Mouse (Mus musculus) kidney, postnatal 0 days (tissue): ENCODE measurements around the gene Pde4a. TPM values are rescaled to one million over a fixed set of nuclear protein-coding genes. Genes with fewer than 3 reads are reported as not detected.
"Not testable (repeated sequence)": the region's sequence is repeated elsewhere in the genome, so short reads cannot be mapped to it uniquely, and the experiment has no call there.

Source experiments
- ATAC-seq: fragments of 200-750 bp; cut with Nextera tagmentation; replicated peaks from 2 replicates; pipeline ENCODE4 v1.8.0; 2017; ENCODE audit warnings: low read depth, moderate number of reproducible peaks, moderate TSS enrichment, moderate library complexity; ENCODE audit not compliant: low FRiP score
- DNase-seq: peaks from one replicate; pipeline ENCODE4 v3.0.0-alpha.2; 2016; ENCODE audit warnings: low spot score
- H3K27ac ChIP-seq: fragments of 300-500 bp; sonication (generic); 2 replicates; pipeline ENCODE4 v1.5.1; 2014; ENCODE audit warnings: mild to moderate bottlenecking
- H3K27me3 ChIP-seq: fragments of 300-500 bp; sonication (generic); 2 replicates; pipeline ENCODE4 v1.6.1; 2014; ENCODE audit warnings: low read length, mixed read lengths; ENCODE audit not compliant: insufficient read depth
- H3K36me3 ChIP-seq: fragments of 300-500 bp; sonication (generic); 2 replicates; pipeline ENCODE4 v1.6.1; 2014; ENCODE audit warnings: low read length, mixed read lengths; ENCODE audit not compliant: insufficient read depth
- H3K4me1 ChIP-seq: fragments of 300-500 bp; sonication (generic); replicated peaks from 2 replicates; pipeline ENCODE4 v1.6.1; 2014; ENCODE audit warnings: antibody characterized with exemption, low read length, mixed read lengths; ENCODE audit not compliant: insufficient read depth
- H3K4me2 ChIP-seq: fragments of 300-500 bp; sonication (generic); 2 replicates; pipeline ENCODE4 v1.6.1; 2014; ENCODE audit warnings: mild to moderate bottlenecking, low read length, moderate library complexity, mixed read lengths
- H3K4me3 ChIP-seq: fragments of 300-500 bp; sonication (generic); replicated peaks from 2 replicates; pipeline ENCODE4 v1.5.1; 2014; ENCODE audit warnings: low read depth, low read length
- H3K9ac ChIP-seq: fragments of 300-500 bp; sonication (generic); 2 replicates; pipeline ENCODE4 v1.6.1; 2014; ENCODE audit warnings: low read depth, low read length
- H3K9me3 ChIP-seq: fragments of 300-500 bp; sonication (generic); replicated peaks from 2 replicates; pipeline ENCODE4 v1.6.1; 2016; ENCODE audit warnings: low read length, inconsistent platforms, mixed read lengths
- CTCF ChIP-seq: IDR thresholded peaks from 2 replicates; pipeline ENCODE4 v1.5.1; 2016; ENCODE audit warnings: antibody characterized with exemption, low read depth, mild to moderate bottlenecking, moderate library complexity
- WGBS: fragments of 180-500 bp; shearing (Covaris S2); extraction: QIAGEN DNeasy Blood & Tissue Kit; methylation state at CpG from one replicate; pipeline ENCODE4 v1.1.7; 2014; 5-methylcytosine and 5-hydroxymethylcytosine counted together
- polyA plus RNA-seq: library from polyadenylated mRNA; unstranded; fragments of >200 nt; fragmentation: Nextera tagmentation; extraction: Ambion mirVana; gene quantifications from 2 replicates; pipeline ENCODE4 v1.2.1, GENCODE M21; 2015

The Pde4a gene
- polyA plus RNA-seq, 1 experiment from 2014 or later = 8.2 TPM

- no peak overlapping the region for H3K4me3 ChIP-seq
- no peak overlapping the region for H3K9ac ChIP-seq
- DNase-seq (no peak), ATAC-seq (no peak)
- H3K27me3 ChIP-seq = no peaks in the 10 kb centered on the region
- 0 out of 2 replicates have a peak, but pooled peaks cover 3% of the 10 kb centered on the region for H3K4me1 ChIP-seq
- H3K36me3 ChIP-seq = no peaks in the 10 kb centered on the region
- H3K9me3 ChIP-seq = no peaks in the 10 kb centered on the region
- peak; percentile 48; the same call in 1 of the 2 replicates for TF ChIP-seq CTCF
- no peak overlapping the region for H3K27ac ChIP-seq
- 52% methylated on average over 7 of the region's 7 CpGs for WGBS
- H3K4me2 ChIP-seq = no peak overlapping the region
Observed at GRCm38 (mm10) chr9:21189905-21190304, 24.4 kb downstream of the Pde4a start.

GRCm38 (mm10) chr9:21190670-21191069 is 25.2 kb downstream of the Pde4a start:
- ATAC-seq = no peak
- no peaks in the 10 kb centered on the region for H3K9me3 ChIP-seq
- H3K27ac ChIP-seq = no peak overlapping the region
- H3K36me3 ChIP-seq = no peaks in the 10 kb centered on the region
- no peak overlapping the region for H3K9ac ChIP-seq
- H3K27me3 ChIP-seq = no peaks in the 10 kb centered on the region
- no peak for TF ChIP-seq CTCF
- H3K4me3 ChIP-seq = no peak overlapping the region
- no peak overlapping the region for H3K4me2 ChIP-seq
- H3K4me1 ChIP-seq = 0 out of 2 replicates have a peak, but pooled peaks cover 3% of the 10 kb centered on the region
- DNase-seq = no peak
- 67% methylated on average over 3 of the region's 3 CpGs for WGBS

GRCm38 (mm10) chr9:21193786-21194185 is 28.3 kb downstream of the Pde4a start:
- no peak for ATAC-seq
- no peak for TF ChIP-seq CTCF
- H3K4me3 ChIP-seq = no peak overlapping the region
- no peaks in the 10 kb centered on the region for H3K9me3 ChIP-seq
- no peaks in the 10 kb centered on the region for H3K27me3 ChIP-seq
- no peak overlapping the region for H3K27ac ChIP-seq
- no peak overlapping the region for H3K4me2 ChIP-seq
- H3K36me3 ChIP-seq = no peaks in the 10 kb centered on the region
- 71% methylated on average over 3 of the region's 3 CpGs for WGBS
- no peak overlapping the region for H3K9ac ChIP-seq
- H3K4me1 ChIP-seq = 0 out of 2 replicates have a peak, but pooled peaks cover 9% of the 10 kb centered on the region
- DNase-seq = no peak

- TF ChIP-seq CTCF = no peak
- 90% methylated on average over 4 of the region's 4 CpGs for WGBS
- ATAC-seq (no peak), DNase-seq (no peak)
- no peaks in the 10 kb centered on the region for H3K27me3 ChIP-seq
- H3K4me3 ChIP-seq = no peak overlapping the region
- no peak overlapping the region for H3K27ac ChIP-seq
- no peak overlapping the region for H3K9ac ChIP-seq
- no peaks in the 10 kb centered on the region for H3K36me3 ChIP-seq
- 0 out of 2 replicates have a peak, but pooled peaks cover 9% of the 10 kb centered on the region for H3K4me1 ChIP-seq
- H3K9me3 ChIP-seq = no peaks in the 10 kb centered on the region
- H3K4me2 ChIP-seq = no peak overlapping the region
Observed at GRCm38 (mm10) chr9:21194787-21195493, 29.4 kb downstream of the Pde4a start.

GRCm38 (mm10) chr9:21195736-21196505 is 30.4 kb downstream of the Pde4a start:
- peak; percentile 25; the same call in 1 of the 2 replicates for TF ChIP-seq CTCF
- not testable (repeated sequence) for H3K9me3 ChIP-seq, H3K27me3 ChIP-seq, H3K4me2 ChIP-seq, H3K36me3 ChIP-seq, H3K9ac ChIP-seq, DNase-seq, ATAC-seq, H3K4me3 ChIP-seq, H3K27ac ChIP-seq, H3K4me1 ChIP-seq
- 41% methylated on average over 7 of the region's 7 CpGs for WGBS
